ENCODE assay signal across 19 mouse cellular contexts in genomic region chr10:25321198-25321597, GRCm38 (mm10).
"Had no signal": no experiment of that assay in that cellular context is flagged by ENCODE, and none has a peak within 500 bp of the region (broad histone marks: within the 10 kb centered on the region; RNA-seq: fewer than 3 reads in every experiment).

No protein-coding gene starts in this region.

- H3K4me3 ChIP-seq: kidney, embryonic 15.5 days; left cerebral cortex, adult 2 months; liver, embryonic 13.5 days; myocyte; neural tube, embryonic 13.5 days had no signal

- DNase-seq: kidney, adult 11 months; kidney, adult 8-10 months; kidney, postnatal 10 days; kidney, postnatal 36 days; layer of hippocampus, postnatal 36 days; liver, embryonic 13.5 days; lung, adult 2 months; midbrain, embryonic 14.5 days; right cerebral cortex, adult 18-20 months; right cerebral cortex, postnatal 14 days; right cerebral cortex, postnatal 4 days; thymus, adult 2 months; thymus, postnatal 14 days; thymus, postnatal 4 days had no signal

- H3K27ac ChIP-seq: kidney, embryonic 15.5 days; left cerebral cortex, adult 2 months; liver, embryonic 13.5 days; neural tube, embryonic 13.5 days; stomach, postnatal 0 days had no signal

- H3K36me3 ChIP-seq: kidney, embryonic 15.5 days; liver, embryonic 13.5 days; neural tube, embryonic 13.5 days had no signal
